Mouse (Mus musculus) c-Kit-positive CD71-negative TER-119-negative erythroid progenitor cells, embryonic 14.5 days (primary cell): ENCODE measurements around the gene Mrpl53.
"Not testable (repeated sequence)": the region's sequence is repeated elsewhere in the genome, so short reads cannot be mapped to it uniquely, and the experiment has no call there.

Experiments used
- DNase-seq: peaks from one replicate; pipeline ENCODE4 v3.0.0-alpha.2; 2013; ENCODE audit warnings: low read depth

The Mrpl53 gene

GRCm38 (mm10) chr6:83151721-83152120 is 42.9 kb downstream of the Mrpl53 start:
- DNase-seq, result no peak

- DNase-seq, result no peak
Measured at GRCm38 (mm10) chr6:83153038-83153437, 44.2 kb downstream of the Mrpl53 start.

GRCm38 (mm10) chr6:83153485-83153884 is 44.6 kb downstream of the Mrpl53 start:
- DNase-seq, result no peak

- DNase-seq, result no peak
Measured at GRCm38 (mm10) chr6:83155552-83156238, 46.9 kb downstream of the Mrpl53 start.

GRCm38 (mm10) chr6:83156259-83156684 is 47.4 kb downstream of the Mrpl53 start, which contains the start of the genes Wdr54 and 1700003E16Rik:
Wdr54 (minus strand) TSS chr6:83156397.
1700003E16Rik (plus strand) TSS chr6:83156404.
- no peak for DNase-seq

- DNase-seq, result not testable (repeated sequence)
Measured at GRCm38 (mm10) chr6:83159456-83159855, 50.6 kb downstream of the Mrpl53 start.
